Mouse (Mus musculus) MEL (cell line): ENCODE results near the gene Pik3r3. TPM values are rescaled to one million over a fixed set of nuclear protein-coding genes. Genes with fewer than 3 reads are reported as not detected.

Experiments
- DNase-seq: peaks from one replicate; pipeline ENCODE4 v3.0.0; 2011; ENCODE audit warnings: low read depth, low spot score
- H3K27ac ChIP-seq: 2 replicates; pipeline ENCODE4 v1.5.1; 2012; ENCODE audit warnings: low read depth, mild to moderate bottlenecking, control low read depth, low read length, moderate library complexity; ENCODE audit not compliant: control insufficient read depth
- H3K27me3 ChIP-seq, 2 experiments: fragments of 150-350 bp in 1 of 2; sonication (generic) in 1 of 2; 2 replicates each; pipeline ENCODE4 v1.6.1; 2012; ENCODE audit warnings: low read length in 2 of 2, mild to moderate bottlenecking in 2 of 2, improper control_type of control experiment in 1 of 2, moderate library complexity in 1 of 2; ENCODE audit not compliant: insufficient read depth in 2 of 2, control insufficient read depth in 1 of 2
- H3K36me3 ChIP-seq, 2 experiments: 2 replicates each; pipeline ENCODE4 v1.6.1; 2012 to 2014; ENCODE audit warnings: low read length in 2 of 2, improper control_type of control experiment in 1 of 2, inconsistent platforms in 1 of 2, mild to moderate bottlenecking in 1 of 2; ENCODE audit not compliant: insufficient read depth in 2 of 2, control insufficient read depth in 1 of 2
- H3K4me1 ChIP-seq, 2 experiments: fragments of 150-350 bp in 1 of 2; sonication (generic) in 1 of 2; 2 replicates each; pipeline ENCODE4 v1.6.1; 2012; ENCODE audit warnings: low read length in 2 of 2, improper control_type of control experiment in 1 of 2, mild to moderate bottlenecking in 1 of 2; ENCODE audit not compliant: insufficient read depth in 2 of 2, control insufficient read depth in 1 of 2
- H3K4me3 ChIP-seq, 2 experiments: fragments of 150-350 bp in 1 of 2; sonication (generic) in 1 of 2; 2 replicates each; pipeline ENCODE4 v1.5.1; 2012; ENCODE audit warnings: low read depth in 2 of 2, low read length in 2 of 2, mild to moderate bottlenecking in 2 of 2, moderate library complexity in 2 of 2, control low read depth in 1 of 2, improper control_type of control experiment in 1 of 2; ENCODE audit not compliant: control insufficient read depth in 1 of 2, insufficient read depth in 1 of 2
- H3K79me2 ChIP-seq: 2 replicates; pipeline ENCODE4 v1.6.1; 2012; ENCODE audit warnings: mild to moderate bottlenecking, low read length, moderate library complexity; ENCODE audit not compliant: control insufficient read depth, poor library complexity, insufficient read depth
- H3K9ac ChIP-seq: 2 replicates; pipeline ENCODE4 v1.6.1; 2012; ENCODE audit warnings: low read depth, mild to moderate bottlenecking, control low read depth, low read length, moderate library complexity; ENCODE audit not compliant: control insufficient read depth, poor library complexity, severe bottlenecking
- H3K9me3 ChIP-seq: fragments of 150-350 bp; sonication (generic); replicated peaks from 2 replicates; pipeline ENCODE4 v1.6.1; 2012; ENCODE audit warnings: mild to moderate bottlenecking, low read length, improper control_type of control experiment, moderate library complexity; ENCODE audit not compliant: insufficient read depth
- BHLHE40 ChIP-seq: IDR thresholded peaks from 2 replicates; pipeline ENCODE4 v1.6.1; 2012; ENCODE audit warnings: low read depth, mild to moderate bottlenecking, inconsistent platforms, low read length, improper control_type of control experiment, borderline replicate concordance
- CHD2 ChIP-seq: IDR thresholded peaks from 2 replicates; pipeline ENCODE4 v1.6.1; 2011; ENCODE audit warnings: low read length, improper control_type of control experiment
- E2F4 ChIP-seq: IDR thresholded peaks from 2 replicates; pipeline ENCODE4 v1.6.1; 2011; ENCODE audit warnings: low read depth, low read length, improper control_type of control experiment, borderline replicate concordance
- EP300 ChIP-seq, 2 experiments: IDR thresholded peaks; 2 replicates each; pipeline ENCODE4 v1.6.1; 2011; ENCODE audit warnings: improper control_type of control experiment in 2 of 2, low read length in 2 of 2, low read depth in 1 of 2, mild to moderate bottlenecking in 1 of 2
- GABPA ChIP-seq: IDR thresholded peaks from 2 replicates; pipeline ENCODE4 v1.6.1; 2012; ENCODE audit warnings: low read depth, mild to moderate bottlenecking, inconsistent platforms, low read length, improper control_type of control experiment, moderate library complexity
- GATA1 ChIP-seq: IDR thresholded peaks from 2 replicates; pipeline ENCODE4 v1.6.1; 2011; ENCODE audit warnings: low read depth, low read length, improper control_type of control experiment
- HCFC1 ChIP-seq: IDR thresholded peaks from 2 replicates; pipeline ENCODE4 v1.6.1; 2012; ENCODE audit warnings: low read depth, mild to moderate bottlenecking, inconsistent platforms, low read length, improper control_type of control experiment, moderate library complexity
- JUND ChIP-seq: IDR thresholded peaks from 2 replicates; pipeline ENCODE4 v1.6.1; 2011; ENCODE audit warnings: low read depth, mild to moderate bottlenecking, improper control_type of control experiment, low read length
- KAT2A ChIP-seq: conservative IDR thresholded peaks from 2 replicates; pipeline ENCODE4 v1.6.1; 2012; ENCODE audit warnings: low read depth, low read length, improper control_type of control experiment, inconsistent platforms
- MAFK ChIP-seq: IDR thresholded peaks from 2 replicates; pipeline ENCODE4 v1.6.1; 2011; ENCODE audit warnings: low read depth, mild to moderate bottlenecking, low read length, improper control_type of control experiment, borderline replicate concordance
- MAZ ChIP-seq: IDR thresholded peaks from 2 replicates; pipeline ENCODE4 v1.6.1; 2012; ENCODE audit warnings: low read depth, mild to moderate bottlenecking, inconsistent platforms, low read length, improper control_type of control experiment
- MXI1 ChIP-seq: IDR thresholded peaks from 2 replicates; pipeline ENCODE4 v1.6.1; 2011; ENCODE audit warnings: mild to moderate bottlenecking, low read depth, low read length, improper control_type of control experiment
- MYC ChIP-seq: IDR thresholded peaks from 2 replicates; pipeline ENCODE4 v1.6.1; 2011; ENCODE audit warnings: low read depth, mild to moderate bottlenecking, low read length, improper control_type of control experiment, moderate library complexity
- NELFE ChIP-seq: IDR thresholded peaks from 2 replicates; pipeline ENCODE4 v1.6.1; 2011; ENCODE audit warnings: low read depth, low read length, improper control_type of control experiment
- NRF1 ChIP-seq: IDR thresholded peaks from 2 replicates; pipeline ENCODE4 v1.6.1; 2014; ENCODE audit warnings: low read depth, mild to moderate bottlenecking, inconsistent platforms, low read length, improper control_type of control experiment, moderate library complexity; ENCODE audit not compliant: poor library complexity, insufficient read depth, severe bottlenecking
- POLR2A ChIP-seq, 2 experiments: IDR thresholded peaks; 2 replicates each; pipeline ENCODE4 v1.6.1; 2011 to 2012; ENCODE audit warnings: low read length in 2 of 2, mild to moderate bottlenecking in 2 of 2, control low read depth in 1 of 2, improper control_type of control experiment in 1 of 2, low read depth in 1 of 2, moderate library complexity in 1 of 2; ENCODE audit not compliant: control insufficient read depth in 1 of 2, insufficient read depth in 1 of 2, poor library complexity in 1 of 2
- POLR2AphosphoS2 ChIP-seq: IDR thresholded peaks from 2 replicates; pipeline ENCODE4 v1.6.1; 2011; ENCODE audit warnings: low read length, improper control_type of control experiment
- POLR2AphosphoS5 ChIP-seq: IDR thresholded peaks from 2 replicates; pipeline ENCODE4 v1.6.1; 2012; ENCODE audit warnings: low read depth, borderline replicate concordance, mild to moderate bottlenecking, inconsistent platforms, low read length, moderate library complexity, mixed read lengths
- RAD21 ChIP-seq: IDR thresholded peaks from 2 replicates; pipeline ENCODE4 v1.6.1; 2011; ENCODE audit warnings: mild to moderate bottlenecking, low read depth, low read length, improper control_type of control experiment
- SMC3 ChIP-seq: IDR thresholded peaks from 2 replicates; pipeline ENCODE4 v1.6.1; 2011; ENCODE audit warnings: low read depth, low read length, improper control_type of control experiment
- TAL1 ChIP-seq: IDR thresholded peaks from 2 replicates; pipeline ENCODE4 v1.6.1; 2012; ENCODE audit warnings: mild to moderate bottlenecking, inconsistent platforms, low read length, moderate library complexity, mixed read lengths
- TBP ChIP-seq: IDR thresholded peaks from 2 replicates; pipeline ENCODE4 v1.8.0; 2011; ENCODE audit warnings: low read depth, low read length, improper control_type of control experiment
- ZKSCAN1 ChIP-seq: IDR thresholded peaks from 2 replicates; pipeline ENCODE4 v1.6.1; 2012; ENCODE audit warnings: low read depth, mild to moderate bottlenecking, inconsistent platforms, low read length, improper control_type of control experiment, moderate library complexity
- ZMIZ1 ChIP-seq: IDR thresholded peaks from 2 replicates; pipeline ENCODE4 v1.6.1; 2012; ENCODE audit warnings: low read depth, mild to moderate bottlenecking, inconsistent platforms, low read length, improper control_type of control experiment, moderate library complexity
- ZNF384 ChIP-seq: IDR thresholded peaks from 2 replicates; pipeline ENCODE4 v1.6.1; 2012; ENCODE audit warnings: low read depth, mild to moderate bottlenecking, inconsistent platforms, low read length, improper control_type of control experiment
- polyA plus RNA-seq, 2 experiments: library from polyadenylated mRNA; stranded (reverse) in 1 of 2; unstranded in 1 of 2; fragments of >175 nt in 1 of 2; fragments of >200 nt in 1 of 2; gene quantifications; 2 replicates each; pipeline versions ENCODE4 v1.2.1 to v1.2.4; 2012; ENCODE audit warnings: low replicate concordance in 2 of 2, low read depth in 1 of 2; ENCODE audit not compliant: insufficient read length in 2 of 2, insufficient read depth in 1 of 2, missing spikeins in 1 of 2
- total RNA-seq: library from RNA; depleted of rRNA; stranded (reverse); fragments of 300-350 nt; gene quantifications from 2 replicates; pipeline ENCODE4 v1.2.3, GENCODE M21; 2012

Gene Pik3r3
- total and polyA plus RNA-seq, 3 experiments, result 2.1 to 2.5 TPM; not detected in 1

GRCm38 (mm10) chr4:116219056-116219455 lies 2.4 kb upstream of the Pik3r3 start:
- DNase-seq, result no peak
- H3K9me3 ChIP-seq, result no peaks in the 10 kb centered on the region
- H3K4me1 ChIP-seq, result peaks cover 4 to 8% of the 10 kb centered on the region in 2 experiments; a peak in 3 of 4 replicates
- peaks cover 4% of the 10 kb centered on the region; the same call in 1 of the 2 replicates for H3K79me2 ChIP-seq
- no peaks in the 10 kb centered on the region for H3K27me3 ChIP-seq
- TF ChIP-seq TBP (no peak), E2F4 (no peak)
- H3K9ac ChIP-seq, result no peak overlapping the region
- H3K4me3 ChIP-seq, result no peak overlapping the region
- H3K27ac ChIP-seq, result no peak overlapping the region
- peaks cover 0 to 8% of the 10 kb centered on the region in 2 experiments; a peak in 2 of 4 replicates for H3K36me3 ChIP-seq

DNA sequence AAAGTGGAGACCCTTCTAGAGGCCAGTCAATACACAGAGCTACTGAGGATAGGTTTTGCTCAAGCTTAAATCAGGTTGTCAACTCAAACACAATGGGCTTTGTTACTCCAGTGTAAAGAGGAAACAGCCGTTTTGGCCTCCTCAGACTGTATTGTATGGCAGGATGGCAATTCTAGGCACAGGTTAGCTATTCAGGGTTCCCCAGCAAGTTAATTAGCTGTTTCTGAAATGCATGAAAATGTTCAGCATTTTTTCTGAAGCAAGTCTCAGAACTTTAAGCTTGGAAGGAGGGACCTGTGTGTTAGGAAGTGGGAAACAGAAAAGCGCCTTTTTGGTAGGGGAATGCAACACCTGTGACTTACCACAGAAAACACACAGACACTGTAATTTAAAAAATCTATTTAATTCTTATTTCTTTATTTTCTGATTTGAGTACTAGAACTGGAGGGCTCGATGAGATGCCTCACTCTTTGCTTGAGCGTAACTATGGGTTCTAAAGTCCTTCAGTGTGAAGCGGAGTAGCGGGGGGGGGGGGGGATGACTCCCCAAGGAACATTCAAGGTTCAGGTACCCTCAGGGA lies 1.3 kb upstream of the Pik3r3 start:
- H3K4me1 ChIP-seq, result peaks cover 4 to 8% of the 10 kb centered on the region in 2 experiments; a peak in 3 of 4 replicates
- peaks cover 0 to 8% of the 10 kb centered on the region in 2 experiments; a peak in 2 of 4 replicates for H3K36me3 ChIP-seq
- no peaks in the 10 kb centered on the region for H3K27me3 ChIP-seq
- TF ChIP-seq MAZ, result no peak
- peak; percentile 44 for DNase-seq
- no peaks in the 10 kb centered on the region for H3K9me3 ChIP-seq
- peaks cover 4% of the 10 kb centered on the region; the same call in 1 of the 2 replicates for H3K79me2 ChIP-seq
- peak overlapping the region; percentile 95 for H3K9ac ChIP-seq
- H3K27ac ChIP-seq, result peak overlapping the region; percentile 92; the same call in 1 of the 2 replicates
- H3K4me3 ChIP-seq, result peak overlapping the region; percentile 75 to 96

- Histone ChIP-seq H3K27me3 (no peaks in the 10 kb centered on the region), H3K9me3 (no peaks in the 10 kb centered on the region), H3K9ac (peak overlapping the region; percentile 95), H3K79me2 (peaks cover 4% of the 10 kb centered on the region; the same call in 1 of the 2 replicates), H3K4me1 (peaks cover 4 to 8% of the 10 kb centered on the region in 2 experiments; a peak in 3 of 4 replicates), H3K36me3 (peaks cover 0 to 8% of the 10 kb centered on the region in 2 experiments; a peak in 2 of 4 replicates), H3K27ac (peak overlapping the region; percentile 92), H3K4me3 (peak overlapping the region; percentile 75 to 96)
- no peak for DNase-seq
- TF ChIP-seq RAD21 (no peak), CHD2 (peak; percentile 32; the same call in 1 of the 2 replicates), MYC (no peak), POLR2AphosphoS2 (no peak), ZKSCAN1 (no peak), HCFC1 (no peak; the same call in 1 of the 2 replicates), ZNF384 (no peak), EP300 (IDR thresholded peaks at IDR 0.05; ENCODE audit: low read depth in 1 of 2, low read length in 2 of 2) (no peak), MAFK (no peak), TBP (0 out of 2 replicates have a peak, but pooled peaks have one; percentile 28), NRF1 (no peak), E2F4 (no peak), BHLHE40 (no peak), TAL1 (no peak), NELFE (peak; percentile 64), JUND (no peak), MXI1 (peak; percentile 33; the same call in 1 of the 2 replicates), POLR2AphosphoS5 (no peak), POLR2A (IDR thresholded peaks at IDR 0.05; ENCODE audit: control insufficient read depth in 1 of 2, insufficient read depth in 1 of 2, low read depth in 1 of 2, low read length in 2 of 2, poor library complexity in 1 of 2) (peak in 1 of 2 experiments; percentile 70), GABPA (no peak), SMC3 (no peak), KAT2A (no peak), MAZ (no peak; the same call in 1 of the 2 replicates), ZMIZ1 (no peak), GATA1 (no peak)
Measured at GRCm38 (mm10) chr4:116220780-116221139, 658 bp upstream of the Pik3r3 start.
